Mouse (Mus musculus): ENCODE data around the gene Sgce.
"Not testable (repeated sequence)": the region's sequence is repeated elsewhere in the genome, so short reads cannot be mapped to it uniquely, and the experiment has no call there.

Sgce gene

DNA sequence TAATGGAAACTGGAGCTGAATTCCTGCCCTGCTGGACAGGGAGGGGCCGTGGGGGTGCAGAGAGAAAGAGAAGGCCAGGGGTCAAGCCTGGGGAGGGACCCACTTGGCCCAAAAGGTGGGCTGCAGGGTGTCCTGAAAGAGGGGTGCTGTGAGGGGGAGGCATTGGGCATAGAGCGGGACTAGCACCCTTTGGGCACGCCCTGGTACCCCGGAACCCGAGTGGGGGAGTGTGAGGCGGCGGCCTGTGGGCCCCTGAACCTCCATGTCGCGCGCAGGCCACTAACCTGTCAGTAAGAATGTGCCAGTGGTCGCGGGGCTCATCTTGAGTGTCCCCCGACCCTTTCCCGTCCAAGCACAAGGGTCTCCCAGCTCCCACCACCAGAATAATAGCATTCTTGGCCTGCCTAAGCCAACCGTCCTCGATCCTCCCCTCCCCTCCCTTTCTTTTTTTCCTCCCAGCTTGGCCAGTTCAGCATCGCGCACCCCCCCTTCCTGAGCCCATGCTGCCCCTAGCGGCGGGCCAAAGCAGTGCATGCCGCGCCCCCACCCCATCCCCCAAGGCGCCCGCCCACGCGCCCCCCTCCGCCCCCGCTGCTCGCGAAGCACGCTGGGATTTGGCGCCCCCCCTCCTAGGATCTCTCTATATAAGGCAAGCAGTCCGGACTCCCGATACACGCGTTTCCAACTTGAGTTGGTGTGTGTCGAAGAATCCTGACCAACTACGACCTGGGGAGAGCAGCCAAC is at the start of gene Sgce, which contains the start of gene Peg10:
Gene Sgce, minus strand, starts transcription at position 512 of the 744 bp plus-strand sequence.
Gene Peg10, plus strand, starts transcription at position 611 of the 744 bp plus-strand sequence.
- DNase-seq (ENCODE audit: low spot score in 2 of 2) = peak; percentile 42 to 79

DNA sequence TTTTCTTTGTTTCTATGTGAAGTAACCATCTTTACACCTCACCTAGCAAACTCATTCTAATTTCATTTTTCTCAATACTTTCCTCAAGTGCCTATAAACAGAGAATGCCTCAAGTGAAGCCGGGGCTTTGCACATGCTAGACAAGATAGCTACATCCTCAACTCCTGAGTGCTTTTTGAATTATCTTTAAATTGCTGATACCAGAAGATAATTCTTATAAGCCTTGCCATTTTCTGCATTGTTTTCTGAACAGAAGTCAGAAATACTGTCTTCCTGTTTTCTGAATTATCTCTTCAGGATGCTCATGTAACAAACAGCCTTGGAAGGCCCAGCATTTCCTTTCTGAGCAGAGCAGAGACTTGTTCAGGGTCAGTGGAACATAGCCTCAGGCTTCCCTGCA is 49.3 kb upstream of the Sgce start:
- DNase-seq (ENCODE audit: low spot score in 2 of 2) = no peak

GRCm38 (mm10) chr6:4762252-4762651 is 15.2 kb upstream of the Sgce start:
- no peak for DNase-seq (ENCODE audit: low spot score in 2 of 2)

DNA sequence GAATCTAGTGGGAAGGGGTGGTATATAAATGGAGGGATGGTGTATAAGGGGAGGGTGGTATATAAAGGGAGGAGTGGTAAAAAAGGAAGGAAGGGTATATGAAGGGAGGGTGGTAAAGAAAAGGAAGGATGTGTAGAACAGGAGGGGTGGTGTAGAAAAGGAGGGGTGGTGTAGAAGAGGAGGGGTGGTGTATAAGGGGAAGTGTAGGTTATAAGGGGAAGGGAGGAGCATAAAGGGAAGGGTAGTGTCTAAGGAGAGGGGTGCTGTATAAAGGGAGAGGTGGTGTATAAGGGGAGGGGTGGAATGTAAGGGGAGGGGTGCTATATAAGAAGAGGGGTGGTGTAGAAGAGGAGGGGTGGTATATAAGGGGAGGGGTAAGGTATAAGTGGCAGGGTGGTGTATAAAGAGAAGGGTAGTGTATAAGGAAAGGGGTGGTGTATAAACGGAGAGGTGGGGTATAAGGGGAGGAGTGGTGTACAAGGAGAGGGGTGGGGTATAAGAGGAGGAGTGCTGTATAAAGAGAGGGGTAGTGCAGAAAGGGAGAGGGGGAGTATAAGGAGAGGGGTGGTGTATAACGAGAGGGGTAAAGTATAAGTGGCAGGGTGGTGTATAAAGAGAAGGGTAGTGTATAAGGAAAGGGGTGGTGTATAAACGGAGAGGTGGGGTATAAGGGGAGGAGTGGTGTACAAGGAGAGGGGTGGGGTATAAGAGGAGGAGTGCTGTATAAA is 14.6 kb upstream of the Sgce start:
- DNase-seq (ENCODE audit: low spot score in 2 of 2) = not testable (repeated sequence)

GRCm38 (mm10) chr6:4754886-4755285 is 7.9 kb upstream of the Sgce start:
- no peak for DNase-seq (ENCODE audit: low spot score in 2 of 2)

DNA sequence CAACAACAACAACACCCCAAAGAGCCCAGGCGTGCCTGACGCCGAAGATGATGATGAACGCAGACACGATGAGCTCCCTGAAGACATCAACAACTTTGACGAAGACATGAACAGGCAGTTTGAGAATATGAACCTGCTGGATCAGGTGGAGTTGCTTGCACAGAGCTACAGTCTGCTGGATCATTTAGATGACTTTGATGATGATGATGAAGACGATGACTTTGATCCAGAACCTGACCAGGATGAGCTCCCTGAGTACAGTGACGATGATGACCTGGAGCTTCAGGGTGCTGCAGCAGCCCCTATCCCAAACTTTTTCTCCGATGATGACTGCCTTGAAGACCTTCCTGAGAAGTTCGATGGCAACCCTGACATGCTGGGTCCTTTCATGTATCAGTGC is 7.3 kb upstream of the Sgce start:
- no peak for DNase-seq (ENCODE audit: low spot score in 2 of 2)

DNA sequence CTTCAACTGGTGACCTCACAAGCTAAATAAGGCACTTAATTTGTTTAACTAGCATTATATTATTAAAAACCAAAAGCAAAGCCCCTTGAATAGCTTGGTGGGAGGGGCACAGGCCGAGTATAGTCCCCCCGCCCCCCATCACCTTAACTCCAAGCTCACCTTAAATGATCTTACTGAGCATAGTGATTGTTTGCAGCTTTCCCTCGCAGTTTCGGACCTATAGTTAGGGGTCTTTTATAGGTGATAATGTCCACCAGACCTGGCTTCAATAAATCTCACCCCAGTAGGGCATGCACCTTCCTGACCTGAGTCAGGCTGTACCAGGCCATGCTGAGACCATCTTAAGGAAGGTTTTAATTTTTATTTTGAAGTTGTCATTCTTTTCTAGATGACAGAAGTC is 4.3 kb upstream of the Sgce start:
- DNase-seq (ENCODE audit: low spot score in 2 of 2) = no peak

GRCm38 (mm10) chr6:4749091-4749490 is 2.1 kb upstream of the Sgce start:
- DNase-seq (ENCODE audit: low spot score in 2 of 2) = peak; percentile 88 to 92

DNA sequence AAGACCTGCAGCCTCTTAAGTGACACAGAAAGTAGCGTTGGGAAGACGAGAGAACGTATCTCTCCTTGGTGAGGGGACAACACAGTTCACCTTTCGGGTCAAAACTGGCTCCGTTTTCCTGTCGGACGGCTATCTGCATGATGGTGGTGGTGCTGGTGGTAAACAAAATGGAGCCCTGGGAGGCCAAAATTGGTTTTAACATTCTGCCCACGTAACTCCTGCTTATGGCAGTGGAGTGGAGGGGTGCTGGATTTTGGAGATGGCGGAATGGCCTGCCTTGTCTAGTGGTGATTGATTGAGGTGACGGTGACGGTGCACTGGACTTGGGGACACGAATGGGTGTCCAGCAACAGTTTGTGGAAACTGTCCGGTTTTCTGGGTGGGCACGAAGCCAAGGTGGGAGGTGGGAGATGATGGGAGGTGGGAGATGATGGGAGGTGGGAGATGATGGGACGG is 1.5 kb upstream of the Sgce start:
- DNase-seq (ENCODE audit: low spot score in 2 of 2) = peak in 1 of 2 experiments; percentile 61

DNA sequence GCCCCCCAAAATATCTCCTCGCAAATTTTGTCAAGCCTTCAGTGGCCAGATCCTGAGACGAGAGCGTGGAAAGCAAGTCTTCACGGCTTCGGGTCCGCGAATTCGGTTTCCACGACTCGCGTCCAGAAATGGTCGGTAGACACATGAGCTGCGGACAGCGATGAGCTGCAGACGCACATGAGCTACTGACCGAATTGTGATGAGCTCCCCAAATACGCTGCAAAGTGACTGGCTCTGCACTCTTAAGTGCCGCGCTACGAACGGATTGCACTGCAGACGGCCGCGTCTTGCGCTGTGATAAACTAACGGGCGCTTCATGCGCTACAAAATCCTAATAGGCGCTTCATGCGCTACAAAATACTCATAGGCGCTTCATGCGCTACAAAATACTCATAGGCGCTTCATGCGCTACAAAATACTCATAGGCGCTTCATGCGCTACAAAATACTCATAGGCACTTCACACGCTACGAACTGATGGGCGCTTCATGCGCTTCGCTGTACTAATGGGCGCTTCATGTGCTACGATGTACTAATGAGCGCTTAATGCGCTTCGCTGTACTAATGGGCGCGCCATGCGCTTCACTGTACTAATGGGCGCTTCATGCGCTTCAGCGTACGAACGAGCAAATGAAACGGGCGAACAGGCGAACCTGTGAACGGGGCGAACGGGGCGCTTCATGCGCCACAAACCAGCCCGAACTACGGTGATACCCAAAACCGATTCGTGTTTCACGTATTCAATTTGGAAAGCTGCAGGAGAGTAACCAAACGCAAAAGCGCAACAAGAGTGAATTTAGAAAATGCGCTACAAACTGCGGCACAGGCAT is 884 bp upstream of the Sgce start:
- no peak for DNase-seq (ENCODE audit: low spot score in 2 of 2)

DNA sequence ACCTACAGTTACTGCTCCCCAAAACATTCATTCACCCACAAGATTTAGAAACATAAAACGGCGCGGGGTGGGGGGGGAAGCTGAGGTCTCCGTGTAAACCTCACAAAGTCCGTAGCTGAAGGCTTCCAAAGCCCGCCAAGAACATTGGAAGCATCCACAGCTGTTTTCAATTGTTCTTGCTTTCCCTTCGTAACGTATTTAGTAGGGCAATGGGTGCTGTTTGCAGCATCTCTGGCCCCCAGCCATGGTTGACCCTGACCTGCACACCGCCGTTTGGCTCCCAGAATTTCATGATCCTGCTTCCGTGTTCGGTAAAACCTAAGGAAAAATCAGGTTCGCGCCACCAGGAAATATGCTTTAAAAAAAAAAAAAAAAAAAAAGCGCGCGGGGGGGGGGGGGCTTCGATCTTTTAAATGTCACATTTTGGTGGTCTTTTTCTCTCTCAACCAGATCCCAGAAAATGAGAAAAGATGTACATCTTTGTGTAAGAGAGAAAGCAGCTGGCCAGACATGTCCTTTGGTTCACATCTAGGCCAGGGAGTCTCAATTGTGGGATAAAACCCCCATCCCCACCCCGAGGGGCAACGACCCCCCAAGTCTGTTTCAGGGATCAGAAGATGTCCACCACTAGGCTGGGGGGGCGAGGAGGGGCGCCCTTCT is 841 bp downstream of the Sgce start:
- DNase-seq (ENCODE audit: low spot score in 2 of 2) = no peak

- DNase-seq (ENCODE audit: low spot score in 2 of 2) = no peak
Observed at GRCm38 (mm10) chr6:4740511-4740910, 6.5 kb downstream of the Sgce start.

DNA sequence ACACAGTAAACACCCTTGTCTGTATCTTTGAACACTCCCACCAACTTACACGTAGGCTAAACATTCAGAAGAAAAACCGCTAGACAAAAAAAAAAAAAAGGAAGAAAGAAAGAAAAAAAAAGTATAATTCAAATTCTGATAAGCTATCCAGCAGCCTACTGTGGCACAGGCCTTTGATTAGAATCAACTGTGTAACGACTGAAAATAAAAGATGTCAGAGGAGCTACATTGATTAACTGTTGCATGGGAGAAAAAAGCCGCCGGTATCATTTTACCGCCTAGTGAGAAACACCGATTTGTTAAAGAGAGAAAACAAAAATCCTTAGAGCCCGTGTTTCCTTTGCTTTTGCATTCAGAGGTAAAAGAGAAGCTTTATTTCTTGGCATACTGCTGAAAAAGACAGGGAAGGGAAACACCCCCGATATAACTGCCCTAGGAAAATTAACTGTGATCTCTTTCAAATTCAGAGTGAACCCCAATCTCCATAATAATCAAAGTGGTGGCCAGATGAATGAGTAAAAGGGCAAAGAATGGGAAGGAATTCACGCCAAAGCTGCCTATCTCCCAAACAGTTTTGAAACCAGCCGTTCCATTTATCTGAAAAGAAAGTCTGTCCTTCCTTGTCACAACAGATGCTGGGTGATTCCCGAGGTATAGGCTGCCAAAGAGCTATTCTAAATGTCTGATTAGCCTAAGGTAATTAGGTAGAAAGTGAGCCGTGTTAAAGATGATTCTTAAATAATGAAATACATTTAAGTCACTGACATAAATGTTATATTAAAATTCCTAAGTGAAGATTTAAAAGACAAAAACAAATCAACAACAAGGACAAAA is 7.3 kb downstream of the Sgce start:
- DNase-seq (ENCODE audit: low spot score in 2 of 2) = no peak

DNA sequence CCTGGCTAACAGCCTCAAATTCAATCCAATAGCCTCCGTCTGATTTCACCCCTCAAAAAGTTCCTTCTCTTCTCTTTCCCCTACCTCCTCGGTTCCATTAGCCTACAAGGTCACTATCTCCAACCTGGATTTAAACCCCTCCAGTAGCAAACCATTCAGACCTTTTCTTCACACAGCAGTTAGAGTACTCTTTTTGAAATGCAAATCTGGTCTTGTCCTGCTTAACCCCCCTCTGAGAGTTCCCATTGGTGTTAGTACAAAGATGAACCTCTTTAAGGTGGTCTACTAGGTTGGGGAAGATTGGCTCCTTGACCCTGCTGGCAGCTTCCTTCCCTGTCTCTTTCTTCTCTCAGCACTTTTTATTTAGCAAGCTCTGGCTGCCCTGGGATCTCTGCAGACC is 8.3 kb downstream of the Sgce start:
- no peak for DNase-seq (ENCODE audit: low spot score in 2 of 2)

DNA sequence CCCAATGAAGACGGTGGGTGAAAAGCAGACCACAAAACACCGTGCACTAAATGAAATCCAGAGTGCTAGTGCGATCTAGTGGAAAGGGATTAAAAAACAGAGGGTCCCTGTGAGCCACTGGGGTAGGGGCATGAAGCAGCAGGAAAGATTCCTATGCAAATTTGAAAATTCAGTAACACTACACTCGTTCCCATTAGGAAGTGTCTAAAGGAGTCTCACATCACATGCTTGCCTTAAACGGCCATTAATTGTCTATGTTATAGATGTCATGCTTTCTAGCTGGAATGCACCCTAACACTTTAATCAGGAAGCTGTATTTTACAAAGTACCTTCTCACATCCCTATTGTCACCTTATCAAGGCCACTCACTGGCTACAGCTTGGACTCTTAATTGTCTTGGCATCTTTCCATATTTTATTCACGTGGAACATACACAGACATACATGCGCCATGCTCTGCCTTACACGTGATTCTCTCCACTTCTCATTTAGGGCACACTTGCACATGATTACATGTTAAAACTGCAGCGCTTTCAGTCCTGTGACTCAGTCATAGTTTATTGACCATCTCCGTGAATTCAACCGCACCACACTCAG is 8.9 kb downstream of the Sgce start:
- no peak for DNase-seq (ENCODE audit: low spot score in 2 of 2)

GRCm38 (mm10) chr6:4736372-4736771 is 10.6 kb downstream of the Sgce start:
- no peak for DNase-seq (ENCODE audit: low spot score in 2 of 2)

DNA sequence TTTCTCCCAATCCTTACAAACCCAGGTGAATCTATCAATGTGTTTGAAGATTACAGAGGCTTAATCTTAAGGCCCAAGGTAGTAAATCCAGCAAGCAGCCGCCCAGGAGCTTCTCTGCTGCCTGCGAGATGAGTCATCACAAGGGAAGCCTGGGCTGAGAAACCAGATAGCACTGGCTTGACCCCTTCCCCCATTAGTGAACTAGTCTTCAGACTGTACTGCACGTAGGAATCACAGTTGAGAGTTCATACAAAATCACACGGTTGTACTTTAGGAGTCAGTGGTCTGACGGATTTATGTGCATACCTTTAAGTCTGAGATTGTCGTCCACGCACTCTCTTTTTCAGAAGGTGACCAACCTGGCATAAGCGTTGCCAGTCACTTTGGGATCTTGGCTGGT is 13.8 kb downstream of the Sgce start:
- DNase-seq (ENCODE audit: low spot score in 2 of 2) = no peak

DNA sequence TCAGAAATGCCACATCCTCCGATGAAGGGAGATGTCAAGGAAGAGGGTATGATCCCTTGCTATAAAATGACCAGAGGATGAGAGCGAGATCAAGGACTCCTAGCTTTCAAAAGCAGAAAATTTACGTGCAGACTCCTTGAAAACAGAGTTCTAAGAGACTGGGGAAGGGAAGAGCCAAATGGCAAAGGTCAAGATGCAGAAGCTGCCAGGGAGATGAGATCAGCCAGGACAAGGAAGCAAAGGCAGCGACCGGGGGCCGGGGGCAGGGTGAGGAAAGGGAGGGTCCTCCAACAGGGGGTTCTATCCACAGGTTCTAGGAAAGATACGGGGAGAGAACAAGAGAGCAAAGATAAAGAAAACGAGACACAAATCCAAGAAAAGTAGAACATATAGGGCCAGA is 15.3 kb downstream of the Sgce start:
- DNase-seq (ENCODE audit: low spot score in 2 of 2) = no peak

DNA sequence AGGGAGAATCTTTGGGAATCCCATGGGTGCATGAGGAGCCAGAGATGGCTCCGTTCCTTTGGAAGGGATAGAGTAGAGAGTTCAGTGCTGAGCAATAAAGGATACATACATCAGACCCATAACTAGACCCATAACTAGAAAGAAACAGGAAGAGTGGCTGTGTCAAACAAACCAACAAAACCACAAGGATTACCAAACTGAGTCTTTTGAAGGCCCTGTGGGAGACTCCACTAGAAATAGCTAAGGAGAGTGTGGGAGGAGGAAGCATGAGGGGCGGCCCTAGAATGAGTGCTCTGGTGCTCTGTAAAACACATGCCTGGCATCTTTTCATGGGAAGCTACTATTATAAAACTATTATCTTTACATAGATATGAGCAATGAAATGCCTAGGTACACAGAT is 18.7 kb downstream of the Sgce start:
- peak in 1 of 2 experiments; percentile 17 for DNase-seq (ENCODE audit: low spot score in 2 of 2)

GRCm38 (mm10) chr6:4723998-4724757 is 22.8 kb downstream of the Sgce start:
- no peak for DNase-seq (ENCODE audit: low spot score in 2 of 2)
